Mouse (Mus musculus) fat pad, adult 2 months (tissue): ENCODE measurements at regions not wholly inside any gene's neighbourhood (a gene's known extent, or its start where the extent isn't known, plus 50 kb on each side); places are given as distances from the start of the nearest gene placed in this dataset.
A peak's percentile ranks its signal among the peaks of the same experiment; 100 is the strongest.

Experiments used
- DNase-seq: peaks from one replicate; pipeline ENCODE4 v3.0.0-alpha.2; 2011; ENCODE audit warnings: low read depth, low spot score; ENCODE audit errors: extremely low read depth

GRCm38 (mm10) chr3:54103098-54103497 is 52.7 kb upstream of the Trpc4 start:
- no peak for DNase-seq

GRCm38 (mm10) chr3:54083634-54084033 is 72.2 kb upstream of the Trpc4 start:
- DNase-seq = no peak

GRCm38 (mm10) chr3:54076461-54076860 is 79.4 kb upstream of the Trpc4 start:
- no peak for DNase-seq

- no peak for DNase-seq
These were observed 95.2 kb upstream of the Trpc4 start for GRCm38 (mm10) chr3:54060653-54061052.

- DNase-seq = no peak
These were observed 101.5 kb upstream of the Trpc4 start for GRCm38 (mm10) chr3:54054376-54054775.

- no peak for DNase-seq
These were observed 106.5 kb upstream of the Trpc4 start for GRCm38 (mm10) chr3:54049370-54049769.

GRCm38 (mm10) chr3:54048091-54048670 is 107.7 kb upstream of the Trpc4 start:
- DNase-seq = no peak

- no peak for DNase-seq
These were observed 128.5 kb upstream of the Trpc4 start for GRCm38 (mm10) chr3:54027365-54027764.

GRCm38 (mm10) chr3:54020196-54020595 is 135.6 kb upstream of the Trpc4 start:
- DNase-seq = peak; percentile 52

- no peak for DNase-seq
These were observed 137.7 kb upstream of the Trpc4 start for GRCm38 (mm10) chr3:54017943-54018649.

GRCm38 (mm10) chr3:54016877-54017276 is 139.0 kb upstream of the Trpc4 start:
- no peak for DNase-seq

- DNase-seq = no peak
These were observed 144.8 kb upstream of the Trpc4 start for GRCm38 (mm10) chr3:54011016-54011415.

- DNase-seq = no peak
These were observed 129.4 kb upstream of the Ufm1 start for GRCm38 (mm10) chr3:53992993-53993392.

- no peak for DNase-seq
These were observed 125.2 kb upstream of the Ufm1 start for GRCm38 (mm10) chr3:53988796-53989195.

- no peak for DNase-seq
These were observed 124.6 kb upstream of the Ufm1 start for GRCm38 (mm10) chr3:53988256-53988655.

- DNase-seq = no peak
These were observed 123.7 kb upstream of the Ufm1 start for GRCm38 (mm10) chr3:53987316-53987715.

- no peak for DNase-seq
These were observed 121.3 kb upstream of the Ufm1 start for GRCm38 (mm10) chr3:53984743-53985550.

- DNase-seq = no peak
These were observed 118.7 kb upstream of the Ufm1 start for GRCm38 (mm10) chr3:53982311-53982710.

GRCm38 (mm10) chr3:53981585-53981984 is 118.0 kb upstream of the Ufm1 start:
- DNase-seq = no peak

GRCm38 (mm10) chr3:53977379-53978080 is 113.9 kb upstream of the Ufm1 start:
- DNase-seq = no peak

GRCm38 (mm10) chr3:53974905-53975551 is 111.4 kb upstream of the Ufm1 start:
- no peak for DNase-seq
